Mouse (Mus musculus): ENCODE data around the gene Znhit1.
A peak's percentile ranks its signal among the peaks of the same experiment; 100 is the strongest.

The Znhit1 gene

GRCm38 (mm10) chr5:136987934-136988271 is at the start of gene Znhit1:
Znhit1 (minus strand) TSS chr5:136988021.
- no peak for DNase-seq (ENCODE audit: low read depth)

DNA sequence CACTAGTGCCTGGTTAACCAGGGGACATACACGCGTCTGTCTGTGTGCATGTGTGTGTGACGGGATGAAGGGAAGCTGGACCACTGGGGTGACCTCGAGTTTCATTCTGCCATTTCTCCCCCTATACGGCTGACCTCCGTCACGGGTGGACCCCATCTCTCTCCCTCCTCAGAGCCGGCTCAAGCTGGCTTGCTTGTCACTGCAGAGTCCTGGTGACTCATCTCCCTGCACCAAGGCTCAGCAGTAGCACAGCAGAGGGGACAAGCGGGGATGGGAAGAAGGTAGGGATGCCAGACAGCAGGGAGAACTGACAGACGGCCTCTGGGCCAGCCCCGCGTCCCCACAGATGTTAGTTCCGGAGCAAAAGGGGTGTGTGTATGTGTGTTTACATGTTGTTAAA is 48.4 kb upstream of the Znhit1 start:
- no peak for DNase-seq (ENCODE audit: low read depth)

GRCm38 (mm10) chr5:137032641-137033074 is 44.8 kb upstream of the Znhit1 start:
- peak; percentile 73 for DNase-seq (ENCODE audit: low read depth)

GRCm38 (mm10) chr5:137032033-137032421 is 44.2 kb upstream of the Znhit1 start:
- DNase-seq (ENCODE audit: low read depth), result no peak

DNA sequence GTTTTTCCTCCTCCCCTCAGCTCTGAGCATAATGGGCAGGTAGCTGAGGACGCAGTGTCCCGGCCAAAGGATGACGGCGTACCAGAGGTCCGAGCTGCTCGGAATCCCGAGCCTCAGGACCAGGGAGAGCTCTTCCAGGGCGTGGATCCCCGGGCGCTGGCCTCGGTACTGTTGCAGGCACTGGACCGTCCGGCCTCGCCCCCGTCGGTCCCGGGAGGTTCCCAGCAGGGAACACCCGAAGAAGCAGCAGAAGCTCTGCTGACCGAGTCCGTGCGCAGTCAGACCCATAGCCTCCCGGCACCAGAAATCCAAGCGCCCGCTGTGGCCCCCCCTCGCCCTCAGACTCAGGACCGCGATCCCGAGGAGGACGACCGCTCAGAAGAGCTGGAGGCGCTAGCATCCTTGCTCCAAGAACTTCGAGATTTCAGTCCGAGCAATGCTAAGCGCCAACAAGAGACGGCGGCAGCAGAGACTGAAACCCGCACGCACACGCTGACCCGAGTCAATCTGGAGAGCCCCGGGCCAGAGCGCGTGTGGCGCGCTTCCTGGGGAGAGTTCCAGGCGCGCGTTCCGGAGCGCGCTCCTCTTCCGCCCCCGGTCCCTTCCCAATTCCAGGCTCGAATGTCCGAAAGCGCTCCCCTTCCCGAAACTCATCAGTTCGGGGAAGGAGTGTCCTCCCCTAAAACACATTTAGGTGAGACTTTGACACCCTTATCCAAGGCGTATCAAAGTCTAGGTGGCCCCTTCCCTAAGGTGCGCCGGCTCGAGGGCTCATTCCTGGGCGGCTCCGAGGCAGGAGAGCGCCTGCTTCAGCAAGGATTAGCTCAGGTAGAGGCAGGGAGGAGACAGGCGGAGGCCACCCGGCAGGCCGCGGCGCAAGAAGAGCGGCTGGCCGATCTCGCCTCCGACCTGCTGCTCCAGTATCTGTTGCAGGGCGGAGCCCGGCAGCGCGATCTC is 43.5 kb upstream of the Znhit1 start:
- DNase-seq (ENCODE audit: low read depth), result no peak

GRCm38 (mm10) chr5:137030416-137030810 is 42.6 kb upstream of the Znhit1 start:
- DNase-seq (ENCODE audit: low read depth), result no peak

GRCm38 (mm10) chr5:137029643-137030415 is 42.0 kb upstream of the Znhit1 start:
- DNase-seq (ENCODE audit: low read depth), result peak; percentile 66

DNA sequence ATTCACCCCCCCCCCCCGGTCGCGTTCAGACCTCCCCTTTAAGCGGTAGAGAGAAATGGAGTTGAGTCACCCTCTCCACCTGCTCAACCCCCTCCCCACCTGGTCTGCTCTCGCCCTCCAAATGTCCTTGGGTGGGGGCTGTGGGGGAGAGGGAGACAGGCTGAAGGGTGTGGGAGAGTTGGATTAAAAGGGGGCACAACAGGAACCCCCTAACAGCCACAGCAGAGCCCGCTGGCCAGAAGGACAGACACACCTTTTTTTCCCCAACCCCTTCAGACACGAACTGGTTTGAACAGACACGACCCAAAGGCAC is 41.4 kb upstream of the Znhit1 start:
- DNase-seq (ENCODE audit: low read depth), result no peak

- DNase-seq (ENCODE audit: low read depth), result no peak
These were observed 40.9 kb upstream of the Znhit1 start for GRCm38 (mm10) chr5:137028561-137029272.

DNA sequence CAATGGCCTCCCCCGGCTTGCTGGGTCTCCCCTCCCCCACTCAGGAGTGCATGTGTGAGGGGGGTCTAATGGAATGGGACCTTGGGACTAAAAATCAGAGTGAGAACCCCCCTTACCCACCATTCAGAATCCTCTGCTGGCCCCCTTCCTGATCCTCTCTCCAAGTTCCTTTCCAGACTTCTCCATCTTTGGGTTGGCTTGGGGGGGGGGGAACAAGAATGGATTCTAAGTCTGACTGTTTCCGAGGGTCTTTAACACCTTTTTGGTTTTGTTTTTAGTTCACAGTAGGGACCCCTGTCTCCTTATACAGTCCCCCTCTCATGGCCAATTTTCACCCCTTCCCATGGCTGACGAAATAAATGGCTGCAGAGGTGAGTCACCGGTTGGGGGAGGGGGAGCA is 38.3 kb upstream of the Znhit1 start, which contains the start of gene Vgf:
Gene Vgf (plus strand): TSS at position 301 of the 400 bp plus-strand sequence.
- no peak for DNase-seq (ENCODE audit: low read depth)

- no peak for DNase-seq (ENCODE audit: low read depth)
These were observed 37.3 kb upstream of the Znhit1 start for GRCm38 (mm10) chr5:137025132-137025531.

- DNase-seq (ENCODE audit: low read depth), result no peak
These were observed 36.5 kb upstream of the Znhit1 start for GRCm38 (mm10) chr5:137024318-137024717.

- peak; percentile 85 for DNase-seq (ENCODE audit: low read depth)
These were observed 28.1 kb upstream of the Znhit1 start for GRCm38 (mm10) chr5:137015913-137016312.

- peak; percentile 49 for DNase-seq (ENCODE audit: low read depth)
These were observed 24.7 kb upstream of the Znhit1 start for GRCm38 (mm10) chr5:137012401-137012950.

DNA sequence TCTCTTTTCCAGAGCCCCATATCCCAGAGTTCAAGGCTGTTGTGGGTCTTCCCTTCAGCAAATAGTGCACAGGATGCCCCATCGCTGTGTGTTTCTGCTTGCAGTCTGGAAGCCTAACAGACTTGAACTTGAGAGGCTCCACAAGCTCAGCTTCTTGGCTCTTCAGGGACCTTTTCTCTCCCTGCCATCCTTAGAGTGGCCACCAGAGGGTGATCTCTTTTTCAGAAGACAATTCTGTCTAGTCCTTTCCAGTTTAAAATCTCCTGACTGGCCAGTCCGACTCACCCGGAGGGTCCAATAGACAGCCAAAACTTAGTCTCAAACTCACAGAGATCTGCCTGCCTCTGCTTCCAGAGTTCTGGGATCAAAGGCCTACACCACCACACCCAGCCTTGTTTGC is 22.2 kb upstream of the Znhit1 start:
- no peak for DNase-seq (ENCODE audit: low read depth)

DNA sequence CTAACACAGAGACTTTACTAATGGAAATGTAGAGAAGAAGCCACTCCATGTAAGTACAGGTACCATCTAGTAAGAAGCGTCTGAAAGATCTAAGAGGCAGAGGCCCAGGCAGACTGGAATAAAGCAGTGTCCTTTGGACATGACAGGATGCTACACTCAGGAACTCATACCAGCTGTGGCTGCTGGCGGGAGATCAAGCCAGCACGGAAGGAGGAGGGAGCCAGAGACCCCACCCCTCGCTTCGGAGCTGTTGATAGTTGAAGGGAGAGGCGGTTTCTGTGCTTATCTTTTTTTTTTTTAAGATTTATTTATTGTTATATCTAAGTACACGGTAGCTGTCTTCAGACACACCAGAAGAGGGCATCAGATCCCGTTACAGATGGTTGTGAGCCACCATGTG is 19.5 kb upstream of the Znhit1 start:
- DNase-seq (ENCODE audit: low read depth), result no peak

GRCm38 (mm10) chr5:137000612-137001011 is 12.8 kb upstream of the Znhit1 start:
- DNase-seq (ENCODE audit: low read depth), result no peak

DNA sequence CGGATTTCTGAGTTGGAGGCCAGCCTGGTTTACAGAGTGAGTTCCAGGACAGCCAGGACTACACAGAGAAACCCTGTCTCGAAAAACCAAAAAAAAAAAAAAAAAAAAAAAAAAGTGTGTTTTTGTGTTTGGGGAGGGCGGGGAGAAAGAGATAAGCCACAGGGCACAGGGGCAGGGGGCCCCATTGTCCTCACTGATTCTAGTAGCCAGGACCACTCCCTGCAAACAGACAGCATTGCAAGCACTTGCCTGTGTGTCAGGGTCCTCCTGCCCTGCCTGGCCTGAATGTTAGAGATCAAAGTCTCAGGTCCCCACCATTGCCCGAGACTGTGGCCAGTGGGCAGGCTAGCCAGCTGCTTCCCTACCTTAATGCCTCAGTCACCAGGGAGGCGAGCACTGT is 11.6 kb upstream of the Znhit1 start:
- no peak for DNase-seq (ENCODE audit: low read depth)

- no peak for DNase-seq (ENCODE audit: low read depth)
These were observed 2.0 kb upstream of the Znhit1 start for GRCm38 (mm10) chr5:136989801-136990200.

GRCm38 (mm10) chr5:136988420-136988819 is 599 bp upstream of the Znhit1 start:
- DNase-seq (ENCODE audit: low read depth), result no peak

GRCm38 (mm10) chr5:136987138-136987933 is 485 bp downstream of the Znhit1 start:
- DNase-seq (ENCODE audit: low read depth), result peak; percentile 57
